Mouse (Mus musculus) bone marrow, adult 2 months (tissue): ENCODE measurements around the gene Mdfi. TPM values are rescaled to one million over a fixed set of nuclear protein-coding genes. Genes with fewer than 3 reads are reported as not detected.

ENCODE experiments used
- H3K27ac ChIP-seq: fragments of 200-500 bp; 2 replicates; pipeline ENCODE4 v1.5.1; 2012; ENCODE audit warnings: low read depth, mild to moderate bottlenecking, control low read depth, inconsistent platforms, low read length; ENCODE audit not compliant: control insufficient read depth, poor library complexity, insufficient read depth
- H3K4me1 ChIP-seq: fragments of 200-500 bp; 2 replicates; pipeline ENCODE4 v1.6.1; 2011; ENCODE audit warnings: low read length; ENCODE audit not compliant: control insufficient read depth, insufficient read depth
- H3K4me3 ChIP-seq: fragments of 200-500 bp; replicated peaks from 2 replicates; pipeline ENCODE3; 2011; ENCODE audit warnings: mild to moderate bottlenecking, low read depth, low read length, control low read depth; ENCODE audit not compliant: control insufficient read depth
- CTCF ChIP-seq: fragments of 200-500 bp; IDR thresholded peaks from 2 replicates; pipeline ENCODE4 v1.5.1; 2011; ENCODE audit warnings: low read length, control low read depth; ENCODE audit not compliant: control insufficient read depth, insufficient read depth
- POLR2A ChIP-seq: fragments of 200-500 bp; IDR thresholded peaks from 2 replicates; pipeline ENCODE4 v1.6.1; 2011; ENCODE audit warnings: low read depth, mild to moderate bottlenecking, control low read depth, low read length, borderline replicate concordance; ENCODE audit not compliant: control insufficient read depth
- WGBS: fragments of 180-500 bp; shearing (Covaris S2); methylation state at CpG from one replicate; pipeline ENCODE4 v1.1.7; 2018; 5-methylcytosine and 5-hydroxymethylcytosine counted together
- polyA plus RNA-seq: library from polyadenylated mRNA; stranded (reverse); fragments of >200 nt; gene quantifications from 2 replicates; pipeline ENCODE4 v1.2.4, GENCODE M21; 2011; ENCODE audit warnings: low replicate concordance; ENCODE audit not compliant: missing spikeins, insufficient read depth, insufficient read length

Mdfi gene
- polyA plus RNA-seq, 1 experiment = 4.2 TPM

DNA sequence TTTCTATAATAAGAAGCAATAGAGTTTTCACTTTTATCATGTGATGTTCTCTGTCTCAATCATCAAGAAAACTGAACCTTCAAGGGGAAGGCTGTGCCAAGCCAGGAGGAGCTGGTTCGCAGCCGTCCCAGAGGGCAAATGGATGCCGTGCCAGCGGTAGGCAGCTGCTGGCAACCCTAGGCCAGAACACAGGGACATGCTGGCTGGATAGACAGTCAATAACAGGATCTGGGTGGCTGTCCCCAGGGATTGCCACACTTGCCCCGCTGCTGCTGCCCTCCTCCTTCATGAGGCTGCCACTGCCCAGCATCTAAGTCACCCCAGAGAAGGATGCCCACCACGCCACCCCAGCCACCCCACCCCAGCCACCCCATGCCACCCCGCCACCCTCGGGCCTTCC lies 7.0 kb upstream of the Mdfi start:
- TF ChIP-seq CTCF (no peak), POLR2A (no peak)
- no peak overlapping the region for H3K4me3 ChIP-seq
- no peaks in the 10 kb centered on the region; the same call in 1 of the 2 replicates for H3K4me1 ChIP-seq
- H3K27ac ChIP-seq = no peak overlapping the region
- WGBS = 74% methylated on average over 8 of the region's 8 CpGs

DNA sequence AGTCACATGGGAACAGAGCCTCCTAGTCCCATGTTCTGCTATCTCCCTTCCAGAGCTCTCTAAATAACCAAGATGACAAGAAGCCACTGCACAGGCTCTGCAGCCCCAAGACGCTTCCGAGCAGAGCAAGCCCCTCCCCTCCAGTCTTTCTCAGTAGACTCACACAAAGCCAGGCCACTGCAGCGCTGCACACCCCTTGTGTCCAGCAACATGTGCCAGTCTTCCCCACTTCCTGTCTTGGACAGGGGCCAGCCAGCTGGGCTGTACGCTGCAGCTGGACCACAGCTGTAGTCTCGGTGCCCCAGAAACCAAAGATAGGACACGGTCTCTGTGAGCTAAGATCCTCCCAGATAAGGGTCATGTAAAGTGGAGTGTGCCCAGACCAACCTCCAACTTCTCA lies 3.3 kb upstream of the Mdfi start:
- Histone ChIP-seq H3K4me3 (no peak overlapping the region), H3K27ac (no peak overlapping the region), H3K4me1 (no peaks in the 10 kb centered on the region; the same call in 1 of the 2 replicates)
- 7% methylated on average over 6 of the region's 6 CpGs for WGBS
- no peak for TF ChIP-seq POLR2A
- TF ChIP-seq CTCF = no peak

- 3% methylated on average over 45 of the region's 45 CpGs for whole genome bisulfite sequencing
- H3K4me3 ChIP-seq = no peak overlapping the region
- no peak for TF ChIP-seq CTCF
- no peak for TF ChIP-seq POLR2A
- H3K27ac ChIP-seq = no peak overlapping the region
- H3K4me1 ChIP-seq = no peaks in the 10 kb centered on the region; the same call in 1 of the 2 replicates
Measured at GRCm38 (mm10) chr17:47833628-47834481, 636 bp downstream of the Mdfi start.

- no peak overlapping the region for H3K27ac ChIP-seq
- H3K4me3 ChIP-seq = peak overlapping the region; percentile 17
- TF ChIP-seq POLR2A = no peak
- no peak for TF ChIP-seq CTCF
- no peaks in the 10 kb centered on the region; the same call in 1 of the 2 replicates for H3K4me1 ChIP-seq
- 1% methylated on average over 42 of the region's 45 CpGs for WGBS
Measured at GRCm38 (mm10) chr17:47833029-47833627, 1.4 kb downstream of the Mdfi start.

DNA sequence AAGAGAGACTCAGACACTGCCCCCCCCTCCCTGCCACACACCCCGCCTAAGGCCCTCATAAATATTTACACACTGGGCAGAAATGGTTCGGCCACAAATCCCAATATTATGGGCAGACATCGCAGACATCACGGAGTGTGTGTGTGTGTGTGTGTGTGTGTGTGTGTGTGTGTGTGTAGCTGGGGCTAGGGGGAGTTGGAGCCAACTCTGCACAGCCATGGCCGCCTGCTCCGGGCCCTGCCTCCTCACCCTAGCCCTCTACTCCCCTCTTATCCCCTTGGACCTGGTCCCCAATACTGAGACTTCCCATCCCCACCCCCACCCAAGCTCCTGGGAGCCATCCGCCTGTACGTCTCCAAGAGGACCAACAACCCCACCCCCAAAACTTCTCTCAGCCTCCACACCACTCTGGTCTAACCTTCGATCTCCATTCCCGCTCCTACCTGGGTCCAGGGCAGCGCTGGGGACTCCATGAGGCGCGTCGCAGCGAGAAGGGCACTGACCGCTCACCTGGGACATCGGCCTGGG lies 1.9 kb downstream of the Mdfi start:
- TF ChIP-seq POLR2A (no peak), CTCF (no peak)
- H3K4me3 ChIP-seq = peak overlapping the region; percentile 17
- 5% methylated on average over 17 of the region's 17 CpGs for WGBS
- no peaks in the 10 kb centered on the region; the same call in 1 of the 2 replicates for H3K4me1 ChIP-seq
- H3K27ac ChIP-seq = no peak overlapping the region

DNA sequence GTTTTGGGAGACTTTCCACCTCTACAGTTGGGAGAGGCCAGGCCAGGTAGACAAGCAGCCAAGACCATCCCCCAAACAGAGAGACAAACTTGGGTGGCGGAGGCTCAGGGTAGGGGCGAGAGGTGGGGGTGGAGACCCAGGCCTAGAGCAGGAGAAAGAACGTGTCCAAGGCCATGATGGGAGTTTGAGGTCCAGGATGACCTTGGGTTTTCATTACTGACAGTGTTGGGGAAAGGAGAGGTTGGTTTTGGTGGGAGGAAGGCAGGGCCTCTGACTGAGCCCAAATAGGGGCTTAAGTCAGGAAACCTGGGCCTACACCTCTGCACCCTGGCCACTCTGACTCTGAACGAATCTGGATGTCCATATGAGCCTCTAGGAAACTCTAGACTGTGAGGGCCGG lies 2.7 kb downstream of the Mdfi start:
- no peak overlapping the region for H3K27ac ChIP-seq
- H3K4me3 ChIP-seq = no peak overlapping the region
- no peaks in the 10 kb centered on the region; the same call in 1 of the 2 replicates for H3K4me1 ChIP-seq
- no peak for TF ChIP-seq CTCF
- no peak for TF ChIP-seq POLR2A
- WGBS = 58% methylated on average over 5 of the region's 5 CpGs

GRCm38 (mm10) chr17:47831161-47831560 lies 3.3 kb downstream of the Mdfi start:
- Histone ChIP-seq H3K27ac (no peak overlapping the region), H3K4me1 (no peaks in the 10 kb centered on the region; the same call in 1 of the 2 replicates), H3K4me3 (no peak overlapping the region)
- TF ChIP-seq CTCF = no peak
- TF ChIP-seq POLR2A = no peak
- WGBS = 40% methylated on average over 9 of the region's 9 CpGs

DNA sequence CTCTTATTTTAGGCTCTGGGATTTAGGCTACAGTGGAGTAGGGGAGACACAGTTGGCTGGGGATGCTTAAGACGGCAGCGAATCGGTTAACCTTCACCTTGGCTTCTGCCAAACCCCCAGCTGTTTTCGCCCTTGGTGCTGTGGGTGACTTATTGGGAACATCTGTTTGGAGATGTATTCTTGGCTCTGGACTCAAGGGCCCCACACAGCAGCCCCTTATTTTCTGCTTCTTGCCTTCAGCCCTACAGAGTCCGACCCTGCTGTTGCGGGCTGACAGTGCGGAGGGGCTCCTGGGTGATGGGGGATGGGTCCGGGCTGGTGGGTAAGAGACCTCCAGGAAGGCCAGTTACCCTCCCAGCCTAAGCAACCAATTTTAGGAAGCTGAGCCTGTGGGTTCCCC lies 13.2 kb downstream of the Mdfi start:
- no peak for TF ChIP-seq CTCF
- no peak for TF ChIP-seq POLR2A
- Histone ChIP-seq H3K27ac (no peak overlapping the region), H3K4me1 (no peaks in the 10 kb centered on the region), H3K4me3 (no peak overlapping the region)
- 91% methylated on average over 8 of the region's 8 CpGs for WGBS
